Mouse (Mus musculus) right cerebral cortex, adult 2 months (tissue): ENCODE measurements around the gene Rpl36a.
A peak's percentile ranks its signal among the peaks of the same experiment; 100 is the strongest.

Experiments used
- DNase-seq, 2 experiments: peaks; one replicate each; pipeline ENCODE4 v3.0.0; 2021 to 2022; ENCODE audit warnings: low spot score in 2 of 2

The Rpl36a gene

DNA sequence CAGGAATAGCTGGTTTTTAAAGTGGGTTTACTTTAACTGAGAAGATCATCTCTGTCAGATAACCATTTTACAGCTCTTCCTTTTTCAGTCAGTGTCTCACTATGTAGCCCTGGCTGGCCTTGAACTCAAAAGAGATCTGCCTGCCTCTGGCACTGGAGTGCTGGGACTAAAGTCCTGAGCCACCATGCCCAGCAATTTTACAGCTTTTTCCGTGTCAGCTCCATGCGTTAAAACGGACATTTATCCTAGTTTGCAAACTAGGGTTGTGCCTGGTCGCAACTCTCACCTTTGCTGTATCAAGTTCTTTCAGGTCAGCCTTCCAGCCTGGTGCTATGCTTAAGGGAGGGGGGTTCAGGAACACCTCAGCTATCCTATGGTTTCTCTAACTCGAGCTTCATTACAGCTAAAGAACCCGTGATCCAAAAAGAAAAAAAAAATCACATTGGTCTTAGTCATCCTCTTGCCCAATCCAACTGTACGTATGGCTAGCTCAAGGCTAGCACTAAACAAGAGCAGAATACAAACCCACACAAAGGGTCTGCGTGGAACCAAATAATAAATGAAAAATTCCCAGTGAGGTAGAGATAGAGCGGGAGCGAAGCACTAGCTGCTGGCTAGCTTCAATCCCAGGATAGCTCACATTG is 14.6 kb downstream of the Rpl36a start:
- DNase-seq: no peak

DNA sequence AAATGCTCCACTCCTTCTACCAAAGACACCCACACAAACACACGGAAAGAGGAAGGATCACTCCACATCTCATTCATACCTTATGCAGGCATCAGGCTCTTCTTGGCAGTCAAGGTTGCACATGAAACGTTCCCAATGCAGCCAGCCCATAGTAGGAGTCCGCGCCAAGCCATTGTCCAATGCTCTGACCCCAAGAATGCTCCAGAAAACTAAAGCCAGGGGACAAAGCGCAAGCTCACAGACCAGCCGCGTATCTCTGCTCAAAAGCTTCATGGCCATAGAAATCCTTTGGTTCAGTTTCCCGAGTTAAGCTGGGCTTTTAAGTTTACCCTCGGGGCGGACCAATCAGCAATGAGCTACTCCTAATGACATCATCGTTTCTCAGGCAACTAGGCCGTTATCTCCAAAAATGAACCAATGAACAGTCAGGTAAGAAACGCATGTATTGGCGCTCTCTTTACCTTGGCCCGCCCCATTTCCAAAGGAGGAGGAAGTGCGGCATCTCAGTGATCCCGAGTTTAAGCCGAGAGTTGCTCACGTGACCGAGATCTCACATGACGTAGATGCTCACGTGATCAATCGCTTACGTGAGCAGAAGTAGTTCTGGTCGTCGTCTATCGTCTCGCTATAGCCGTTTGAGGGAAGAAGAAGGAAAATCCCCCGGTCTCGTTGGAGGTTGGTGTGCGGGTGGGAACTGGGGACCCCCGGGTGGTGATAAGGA is 15.4 kb downstream of the Rpl36a start, which contains the start of the genes Gla and Hnrnph2:
Gene Gla (minus strand): TSS at position 467 of the 721 bp plus-strand sequence.
Gene Hnrnph2 (plus strand): TSS at position 521 of the 721 bp plus-strand sequence.
- peak; percentile 86 to 93 for DNase-seq

DNA sequence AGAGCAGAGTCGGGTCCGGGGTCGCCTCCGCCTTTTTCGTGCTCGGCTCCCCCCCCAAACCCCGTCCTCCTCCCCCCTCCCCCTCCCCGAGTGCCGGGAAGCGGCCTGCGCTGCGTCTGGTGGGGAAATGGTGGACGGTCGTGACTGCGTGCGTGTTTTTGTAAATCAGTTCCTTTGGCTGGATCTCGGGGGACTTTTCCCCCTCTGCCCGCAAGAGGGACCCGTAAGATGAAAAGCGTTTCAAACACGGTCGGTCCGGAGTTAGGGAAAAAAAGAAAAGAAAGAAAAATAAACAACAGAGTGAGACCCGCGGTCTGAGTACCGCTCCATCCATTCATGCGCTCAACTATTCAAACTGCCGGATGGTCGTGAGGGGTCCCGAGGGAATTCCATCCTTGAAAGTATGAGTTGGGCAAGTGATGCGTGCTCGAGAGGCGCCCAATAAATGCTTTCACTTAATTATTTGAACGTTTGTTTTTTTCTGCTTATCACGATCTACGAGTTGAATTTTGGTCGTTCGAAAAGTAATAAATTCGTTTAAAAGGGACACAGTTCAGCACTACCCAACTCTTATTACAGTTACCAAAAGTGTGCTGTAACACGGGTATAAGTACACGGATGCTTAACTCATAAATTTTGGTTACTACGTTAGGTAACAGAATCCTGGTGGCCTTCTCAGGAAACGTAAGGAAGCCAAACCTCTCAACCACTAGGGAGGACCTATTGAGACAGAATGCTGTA is 16.1 kb downstream of the Rpl36a start:
- DNase-seq: no peak

DNA sequence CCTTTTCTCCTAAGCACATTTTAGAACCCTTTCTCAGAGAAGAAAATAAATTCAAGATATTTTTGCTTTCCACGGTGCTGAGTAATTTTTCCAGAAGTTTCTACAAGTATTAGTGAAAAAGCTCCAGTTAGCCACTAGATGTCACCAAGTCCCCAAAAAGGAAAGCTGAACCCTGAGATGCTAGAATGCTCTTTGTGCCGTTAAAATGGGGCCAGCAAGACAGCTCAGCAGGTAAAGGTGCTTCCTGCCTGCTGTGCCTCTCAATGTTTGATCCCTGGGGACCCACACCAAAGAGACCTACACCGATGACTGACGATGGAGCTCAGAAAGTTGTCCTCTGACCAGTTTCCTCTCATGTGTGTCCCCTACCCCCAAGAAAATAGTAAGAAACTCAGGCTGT is 24.0 kb downstream of the Rpl36a start:
- no peak for DNase-seq

DNA sequence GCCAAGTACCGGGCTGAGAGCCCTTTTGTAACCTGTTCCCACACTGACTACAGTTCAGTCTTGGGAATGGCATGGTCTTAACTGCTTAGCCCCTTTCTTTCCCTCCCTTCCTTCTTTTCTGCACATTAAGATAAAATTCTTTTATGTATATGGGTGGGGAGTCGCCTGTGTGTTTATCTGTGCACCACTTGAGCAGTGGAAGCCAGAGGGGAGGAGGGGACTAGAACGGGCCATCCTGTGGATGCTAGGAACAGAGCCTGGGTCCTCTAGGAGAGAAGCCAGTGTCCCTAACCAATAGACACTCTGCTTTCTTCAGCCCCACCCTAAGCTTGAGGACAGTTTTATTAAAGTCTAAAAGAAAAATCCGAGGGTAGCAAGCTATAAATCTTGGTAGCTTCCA is 25.5 kb downstream of the Rpl36a start:
- DNase-seq: no peak

DNA sequence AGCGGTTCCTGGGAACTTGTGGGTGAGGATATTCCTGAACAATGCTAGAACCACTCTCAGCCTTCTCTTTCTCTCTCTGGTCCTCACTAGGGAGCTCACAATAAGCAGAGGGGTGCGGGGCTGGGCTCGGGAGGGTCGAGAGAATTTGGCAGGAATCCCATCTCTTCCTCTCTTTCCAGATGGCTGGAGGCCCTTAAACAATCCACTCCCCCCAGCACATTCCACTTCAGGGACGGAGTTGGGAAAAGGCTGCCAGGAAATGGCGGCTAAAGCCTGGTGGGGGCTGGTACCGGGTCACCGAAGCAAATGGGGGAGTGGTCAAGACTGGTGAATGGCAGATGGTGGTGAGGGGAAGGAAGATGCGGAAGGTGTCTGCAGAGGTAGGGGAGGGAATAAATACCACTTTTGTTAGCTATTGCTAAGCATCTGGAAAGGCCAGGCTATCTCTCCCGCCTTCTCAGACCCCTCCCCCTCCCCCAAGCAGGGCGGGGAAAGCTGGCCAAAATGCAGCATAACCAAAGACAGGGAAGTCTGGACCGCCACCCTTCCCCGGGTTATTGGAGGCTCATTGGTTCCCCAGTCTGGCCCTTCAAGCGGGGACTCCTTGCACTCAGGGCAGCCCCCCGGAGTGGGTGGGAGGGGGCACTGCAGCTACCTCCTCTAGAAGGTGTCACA is 27.0 kb downstream of the Rpl36a start:
- no peak for DNase-seq

DNA sequence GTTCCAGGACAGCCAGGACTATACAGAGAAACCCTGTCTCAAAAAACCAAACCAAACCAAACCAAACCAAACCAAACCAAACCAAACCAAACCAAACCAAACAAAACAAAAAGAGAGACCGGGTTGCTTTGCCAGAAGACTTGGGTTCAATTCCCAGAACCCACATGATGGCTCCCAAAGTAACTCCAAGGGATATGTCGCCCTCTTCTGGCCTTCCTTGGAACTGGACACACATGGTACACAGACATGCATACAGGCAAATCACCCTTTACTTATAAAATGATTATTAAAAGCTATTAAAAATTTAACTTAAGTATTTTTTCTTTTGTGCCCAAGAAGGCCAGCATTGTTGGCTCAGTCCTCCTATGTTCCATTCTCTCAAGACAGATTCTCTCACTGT is 28.9 kb downstream of the Rpl36a start:
- DNase-seq: no peak

DNA sequence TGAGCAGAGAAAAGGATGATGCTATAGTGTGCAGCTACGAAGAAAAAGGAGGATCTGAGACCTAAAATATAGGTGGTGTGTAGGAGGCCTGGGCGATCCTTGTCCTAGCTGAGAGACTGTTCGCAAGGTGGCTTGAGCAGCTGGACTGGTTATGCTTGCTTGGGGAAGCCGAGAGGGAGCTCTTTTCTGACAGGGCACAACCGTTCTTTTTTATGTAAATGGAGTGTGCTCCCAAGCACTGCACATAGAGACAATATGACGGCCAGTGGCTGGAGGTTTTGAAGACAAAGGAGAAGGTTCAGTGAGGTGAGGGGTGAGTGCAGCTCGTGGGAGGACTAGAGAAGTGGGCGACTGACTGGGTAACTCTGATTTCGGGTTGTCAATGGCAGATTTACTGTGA is 34.2 kb downstream of the Rpl36a start:
- no peak for DNase-seq

DNA sequence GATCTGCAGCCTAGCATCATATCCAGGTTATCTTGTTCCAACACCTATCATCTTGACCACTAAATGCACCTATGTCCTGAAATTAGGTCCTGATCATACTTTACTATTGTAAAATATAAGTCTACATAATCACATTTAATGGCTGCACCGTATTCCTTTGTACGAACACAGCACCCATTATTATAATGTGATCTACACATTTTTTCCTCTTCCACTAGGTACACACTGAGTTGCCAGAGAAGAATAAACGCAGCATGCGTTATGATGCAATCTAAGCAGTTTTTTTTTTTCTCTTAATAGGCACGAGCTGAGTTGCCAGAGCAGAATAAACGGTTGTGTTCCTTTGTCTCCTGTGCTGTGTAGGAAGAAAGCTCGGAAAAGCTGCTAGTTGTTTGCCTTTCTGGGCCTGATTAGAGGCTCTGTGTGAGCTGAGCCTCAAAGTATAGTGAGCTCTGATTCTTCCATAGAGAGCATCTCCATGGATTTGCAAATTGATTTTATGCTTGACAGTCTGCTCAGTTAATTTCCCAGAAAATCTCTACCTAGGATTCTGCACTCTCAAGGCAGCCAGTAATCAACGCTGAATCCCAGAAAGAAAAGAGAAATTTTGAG is 34.9 kb downstream of the Rpl36a start:
- no peak for DNase-seq

DNA sequence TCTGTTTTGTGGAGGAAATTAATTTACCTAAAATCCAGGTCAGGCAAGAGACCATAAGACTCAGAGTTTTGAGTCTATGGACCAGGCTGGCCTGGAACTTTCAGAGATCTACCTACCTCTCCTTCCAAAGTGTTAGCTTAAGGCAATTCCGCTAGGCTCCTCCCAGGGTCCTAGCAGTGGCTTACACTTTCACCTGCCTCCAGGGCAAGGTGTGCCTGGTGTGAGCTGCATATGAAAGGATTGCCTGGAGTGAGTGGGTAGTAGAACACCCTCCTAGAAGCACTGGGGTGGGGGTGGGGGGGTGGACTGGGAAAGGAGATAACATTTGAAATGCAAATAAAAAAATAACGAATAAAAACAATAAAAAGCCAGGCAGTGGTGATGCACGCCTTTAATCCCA is 36.2 kb downstream of the Rpl36a start:
- DNase-seq: no peak

DNA sequence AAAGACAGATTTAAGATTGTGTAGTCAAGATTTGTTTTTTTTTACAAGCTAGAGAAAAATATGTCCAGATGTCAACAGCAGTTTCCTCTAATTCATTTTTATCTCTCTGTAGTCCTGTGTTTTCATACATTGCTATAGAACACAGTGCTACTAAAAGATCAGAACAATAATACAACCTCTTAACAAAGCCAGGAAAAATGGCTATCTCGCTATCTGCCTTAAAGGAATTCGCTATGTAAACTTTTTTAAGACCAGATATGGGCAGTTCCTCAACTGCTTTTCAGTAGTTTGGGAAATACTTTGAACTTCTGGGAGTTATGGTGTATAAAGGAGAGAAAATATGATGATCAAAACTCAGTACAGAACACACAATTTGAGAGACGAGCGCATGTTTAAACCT is 37.9 kb downstream of the Rpl36a start:
- DNase-seq: no peak

DNA sequence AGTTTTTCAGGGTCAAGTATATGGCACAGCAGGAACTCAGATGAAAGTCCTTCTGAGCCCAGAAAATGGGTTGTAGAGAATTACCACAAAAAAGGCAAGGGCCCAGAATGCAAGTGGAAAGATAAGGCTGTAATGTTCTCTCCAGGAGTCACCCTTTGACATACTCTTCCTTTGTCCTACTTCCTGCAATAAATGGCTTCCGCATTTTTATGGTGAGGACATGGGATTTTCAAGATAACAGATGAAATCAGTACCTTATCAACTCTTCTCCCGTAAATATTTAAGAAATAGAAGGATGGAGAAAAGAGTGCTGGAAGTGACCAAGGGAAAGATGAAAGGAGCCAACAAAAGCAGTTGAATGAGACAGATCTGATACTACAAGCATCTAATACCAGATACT is 42.7 kb downstream of the Rpl36a start:
- no peak for DNase-seq

DNA sequence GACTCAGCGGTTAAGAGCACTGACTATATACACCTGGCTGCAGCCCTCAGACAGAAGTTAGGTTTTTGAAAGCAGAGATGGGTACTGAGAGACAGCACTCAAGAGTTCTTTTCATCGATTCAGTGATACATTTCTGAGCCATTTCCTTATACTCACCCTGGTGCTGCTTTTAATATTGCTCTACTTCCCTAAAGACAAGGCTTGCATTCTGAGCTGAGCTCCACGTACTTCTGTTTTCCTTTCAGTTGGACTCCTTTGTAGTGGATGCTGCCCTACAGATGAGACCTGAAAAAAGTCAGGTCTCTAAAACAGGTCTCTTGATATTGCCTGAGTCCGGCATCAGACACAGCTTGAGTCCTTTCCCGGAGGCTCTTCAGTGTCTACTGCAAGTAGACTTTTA is 47.3 kb downstream of the Rpl36a start:
- DNase-seq: no peak

DNA sequence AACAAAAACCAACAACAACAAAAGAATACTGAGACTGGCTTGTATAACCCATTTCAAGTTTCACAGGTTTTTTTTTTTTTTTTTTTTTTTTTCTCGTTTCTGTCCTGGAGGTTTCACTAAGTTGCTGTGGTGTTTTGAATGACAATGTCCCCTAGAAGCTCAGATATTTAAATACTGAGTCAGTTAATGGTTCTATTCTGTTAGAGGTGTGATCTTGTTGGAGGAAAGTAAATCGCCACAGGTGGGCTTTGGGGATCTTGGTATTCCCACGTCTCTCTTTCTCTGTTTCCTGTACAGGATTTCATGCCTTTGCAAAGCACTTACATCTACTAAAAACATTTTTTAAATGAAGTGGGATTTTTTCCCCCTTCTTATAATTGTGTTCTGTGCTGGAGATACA is 49.7 kb downstream of the Rpl36a start:
- DNase-seq: no peak

DNA sequence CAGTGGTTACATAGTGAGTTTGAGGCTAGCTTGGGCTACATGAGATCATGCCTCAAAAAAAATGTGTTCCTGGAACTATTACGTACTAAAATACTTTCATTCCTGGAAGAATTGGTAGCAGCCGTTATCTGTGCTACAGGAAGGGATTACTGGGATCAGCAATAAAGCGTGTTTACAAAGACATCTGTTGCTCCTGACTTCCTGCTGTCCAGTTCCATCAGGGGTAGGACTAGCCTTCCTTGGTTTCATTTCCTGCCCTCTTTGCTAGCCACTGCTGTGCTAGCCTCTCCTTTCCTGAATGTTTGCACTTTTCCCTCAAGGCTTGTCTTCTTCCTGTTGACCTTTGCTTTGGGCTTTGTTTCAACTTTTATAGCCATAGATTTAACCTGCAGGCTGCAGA is 50.4 kb downstream of the Rpl36a start:
- DNase-seq: no peak
